Mouse (Mus musculus) small intestine, adult 2 months (tissue): ENCODE results near the gene Gpc6. TPM values are rescaled to one million over a fixed set of nuclear protein-coding genes. Genes with fewer than 3 reads are reported as not detected.

Source experiments
- H3K27ac ChIP-seq: fragments of 200-500 bp; 2 replicates; pipeline ENCODE4 v1.5.1; 2012; ENCODE audit warnings: low read depth, low read length, control low read depth, inconsistent platforms; ENCODE audit not compliant: insufficient read depth
- H3K27me3 ChIP-seq: fragments of 200-500 bp; 2 replicates; pipeline ENCODE4 v1.6.1; 2012; ENCODE audit warnings: mild to moderate bottlenecking, moderate library complexity, low read length, inconsistent platforms; ENCODE audit not compliant: control insufficient read depth, insufficient read depth
- H3K36me3 ChIP-seq: fragments of 200-500 bp; 2 replicates; pipeline ENCODE4 v1.6.1; 2012; ENCODE audit warnings: mild to moderate bottlenecking, low read length, control low read depth, inconsistent platforms; ENCODE audit not compliant: control insufficient read depth, insufficient read depth
- H3K4me1 ChIP-seq: fragments of 200-500 bp; 2 replicates; pipeline ENCODE4 v1.6.1; 2012; ENCODE audit warnings: low read length, inconsistent platforms, mixed read lengths; ENCODE audit not compliant: control insufficient read depth, insufficient read depth, insufficient read length
- H3K4me3 ChIP-seq: fragments of 200-500 bp; 2 replicates; pipeline ENCODE4 v1.5.1; 2012; ENCODE audit warnings: low read depth, mild to moderate bottlenecking, control low read depth, inconsistent platforms, low read length, moderate library complexity
- CTCF ChIP-seq: fragments of 200-500 bp; IDR thresholded peaks from 2 replicates; pipeline ENCODE4 v1.5.1; 2012; ENCODE audit warnings: low read depth, mild to moderate bottlenecking, control low read depth, inconsistent platforms, low read length, moderate library complexity, mixed read lengths; ENCODE audit not compliant: insufficient replicate concordance, insufficient read length; ENCODE audit errors: extremely low read depth
- POLR2A ChIP-seq: fragments of 200-500 bp; IDR thresholded peaks from 2 replicates; pipeline ENCODE4 v1.6.1; 2012; ENCODE audit warnings: low read depth, mild to moderate bottlenecking, control low read depth, inconsistent platforms, low read length, moderate library complexity
- WGBS: fragments of 180-500 bp; shearing (Covaris S2); methylation state at CpG from one replicate; pipeline ENCODE4 v1.1.7; 2018; 5-methylcytosine and 5-hydroxymethylcytosine counted together
- polyA plus RNA-seq: library from polyadenylated mRNA; depleted of rRNA; stranded (reverse); fragments of >200 nt; gene quantifications from 2 replicates; pipeline ENCODE4 v1.2.3, GENCODE M21; 2012

Gpc6 gene
- polyA plus RNA-seq, 1 experiment: 0.81 TPM

GRCm38 (mm10) chr14:117951265-117951664, 1026.2 kb downstream of the Gpc6 start:
- no peaks in the 10 kb centered on the region for H3K36me3 ChIP-seq
- H3K4me1 ChIP-seq: no peaks in the 10 kb centered on the region
- no peak overlapping the region for H3K27ac ChIP-seq
- H3K4me3 ChIP-seq: no peak overlapping the region
- 77% methylated on average over 15 of the region's 15 CpGs for WGBS
- no peaks in the 10 kb centered on the region for H3K27me3 ChIP-seq
- TF ChIP-seq CTCF (no peak), POLR2A (no peak)

GRCm38 (mm10) chr14:117951686-117952085, 1026.6 kb downstream of the Gpc6 start:
- Histone ChIP-seq H3K4me3 (no peak overlapping the region), H3K27me3 (no peaks in the 10 kb centered on the region), H3K27ac (no peak overlapping the region), H3K4me1 (no peaks in the 10 kb centered on the region), H3K36me3 (no peaks in the 10 kb centered on the region)
- TF ChIP-seq POLR2A (no peak), CTCF (no peak)
- WGBS: 45% methylated on average over 5 of the region's 5 CpGs

GRCm38 (mm10) chr14:117956051-117956450, 1030.9 kb downstream of the Gpc6 start:
- Histone ChIP-seq H3K27ac (no peak overlapping the region), H3K4me3 (no peak overlapping the region), H3K4me1 (no peaks in the 10 kb centered on the region), H3K36me3 (no peaks in the 10 kb centered on the region), H3K27me3 (no peaks in the 10 kb centered on the region)
- WGBS: 79% methylated on average over 3 of the region's 3 CpGs
- no peak for TF ChIP-seq POLR2A
- no peak for TF ChIP-seq CTCF

DNA sequence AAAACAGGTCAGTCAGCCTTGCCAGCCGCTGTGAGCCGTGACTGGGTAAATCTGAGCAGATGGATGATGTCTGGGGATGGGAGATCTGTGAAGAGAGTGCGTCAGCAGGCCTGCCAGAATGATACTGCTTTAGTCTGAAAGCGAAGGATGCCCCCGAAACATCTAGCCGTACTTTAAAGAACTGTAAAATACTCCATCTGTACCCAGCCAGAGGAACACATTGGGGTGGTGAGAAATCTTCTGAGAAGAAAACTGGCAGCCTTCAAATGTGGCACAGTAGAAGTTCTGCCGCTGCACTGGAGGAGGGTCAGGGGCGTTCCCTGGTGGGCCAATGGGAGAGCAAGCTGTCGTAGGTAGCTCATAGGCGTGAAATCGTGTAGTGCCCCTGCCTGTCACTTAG, 1033.3 kb downstream of the Gpc6 start:
- Histone ChIP-seq H3K4me3 (no peak overlapping the region), H3K27ac (no peak overlapping the region), H3K4me1 (no peaks in the 10 kb centered on the region), H3K36me3 (no peaks in the 10 kb centered on the region), H3K27me3 (no peaks in the 10 kb centered on the region)
- WGBS: 88% methylated on average over 11 of the region's 11 CpGs
- no peak for TF ChIP-seq POLR2A
- TF ChIP-seq CTCF: no peak

DNA sequence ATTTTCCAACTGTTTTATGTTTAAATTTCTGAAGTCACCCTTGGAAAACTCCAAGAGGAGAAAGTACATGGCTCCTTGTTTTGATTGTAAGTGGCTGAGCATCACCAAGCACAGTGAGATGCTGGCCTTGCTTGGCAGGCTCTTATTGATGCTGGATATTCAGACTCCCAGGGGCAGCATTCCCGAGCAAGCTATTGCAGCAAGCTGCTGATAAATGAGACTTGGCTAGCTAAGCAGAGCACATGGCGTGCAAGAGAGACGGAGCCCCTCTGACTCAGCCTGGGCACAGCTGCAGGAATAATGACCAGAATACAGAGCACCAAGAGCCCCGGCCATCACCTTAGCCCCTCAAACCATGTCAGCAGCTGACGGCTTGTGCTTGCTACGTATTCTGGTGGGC, 1036.2 kb downstream of the Gpc6 start:
- no peak overlapping the region for H3K4me3 ChIP-seq
- 63% methylated on average over 6 of the region's 6 CpGs for WGBS
- H3K27me3 ChIP-seq: no peaks in the 10 kb centered on the region
- no peak for TF ChIP-seq CTCF
- TF ChIP-seq POLR2A: no peak
- H3K27ac ChIP-seq: no peak overlapping the region
- H3K4me1 ChIP-seq: no peaks in the 10 kb centered on the region
- no peaks in the 10 kb centered on the region for H3K36me3 ChIP-seq

DNA sequence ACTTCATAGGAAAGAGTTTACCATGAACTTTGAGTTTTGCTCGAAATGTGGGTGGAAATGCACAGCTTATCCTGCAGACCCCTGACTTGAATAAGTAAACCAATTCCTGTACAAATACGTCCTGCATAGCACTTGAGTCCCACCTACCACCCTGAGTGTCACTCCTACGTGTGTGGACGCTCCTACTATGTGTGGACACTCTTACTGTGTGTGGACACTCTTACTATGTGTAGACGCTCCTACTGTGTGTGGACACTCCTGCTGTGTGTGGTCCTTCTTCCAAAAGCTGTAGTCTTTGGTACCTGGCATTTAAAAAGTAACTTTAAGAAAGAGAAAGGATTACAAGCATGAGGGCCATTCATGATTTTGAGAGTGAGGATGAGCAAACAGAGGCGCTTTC, 1036.7 kb downstream of the Gpc6 start:
- Histone ChIP-seq H3K27ac (no peak overlapping the region), H3K4me1 (no peaks in the 10 kb centered on the region), H3K27me3 (no peaks in the 10 kb centered on the region), H3K36me3 (no peaks in the 10 kb centered on the region), H3K4me3 (no peak overlapping the region)
- TF ChIP-seq CTCF: no peak
- TF ChIP-seq POLR2A: no peak
- 75% methylated on average over 6 of the region's 6 CpGs for WGBS

GRCm38 (mm10) chr14:117962453-117962852, 1037.3 kb downstream of the Gpc6 start:
- H3K36me3 ChIP-seq: no peaks in the 10 kb centered on the region
- TF ChIP-seq POLR2A (no peak), CTCF (peak; percentile 16; the same call in 1 of the 2 replicates)
- H3K27me3 ChIP-seq: no peaks in the 10 kb centered on the region
- H3K4me3 ChIP-seq: no peak overlapping the region
- 64% methylated on average over 4 of the region's 4 CpGs for WGBS
- H3K27ac ChIP-seq: no peak overlapping the region
- no peaks in the 10 kb centered on the region for H3K4me1 ChIP-seq

GRCm38 (mm10) chr14:117972576-117972975, 1047.5 kb downstream of the Gpc6 start:
- H3K27ac ChIP-seq: no peak overlapping the region
- H3K4me1 ChIP-seq: no peaks in the 10 kb centered on the region
- H3K4me3 ChIP-seq: no peak overlapping the region
- no peaks in the 10 kb centered on the region for H3K36me3 ChIP-seq
- TF ChIP-seq POLR2A: no peak
- no peak for TF ChIP-seq CTCF
- WGBS: 84% methylated on average over 5 of the region's 5 CpGs
- no peaks in the 10 kb centered on the region for H3K27me3 ChIP-seq
